Mouse (Mus musculus): Measurements from ENCODE around the gene Rnf183. TPM values are rescaled to one million over a fixed set of nuclear protein-coding genes. Genes with fewer than 3 reads are reported as not detected.

Gene Rnf183
- polyA plus RNA-seq, 1 experiment, result not detected

GRCm38 (mm10) chr4:62406133-62406532 is 28.9 kb downstream of the Rnf183 start:
- Histone ChIP-seq H3K4me1 (ENCODE audit: control insufficient read depth, insufficient read depth, low read length) (no peaks in the 10 kb centered on the region), H3K4me3 (replicated peaks; ENCODE audit: control insufficient read depth, low read depth, low read length) (no peak overlapping the region), H3K27ac (ENCODE audit: control insufficient read depth, insufficient read depth, low read depth, low read length, poor library complexity) (no peak overlapping the region)
- TF ChIP-seq CTCF (IDR thresholded peaks at IDR 0.05; ENCODE audit: control insufficient read depth, insufficient read depth, low read length) (no peak), POLR2A (IDR thresholded peaks at IDR 0.05; ENCODE audit: borderline replicate concordance, control insufficient read depth, low read depth, low read length) (no peak)
- 75% methylated on average over 4 of the region's 4 CpGs for WGBS

- TF ChIP-seq CTCF (IDR thresholded peaks at IDR 0.05; ENCODE audit: control insufficient read depth, insufficient read depth, low read length) (no peak), POLR2A (IDR thresholded peaks at IDR 0.05; ENCODE audit: borderline replicate concordance, control insufficient read depth, low read depth, low read length) (no peak)
- peaks cover 2% of the 10 kb centered on the region; the same call in 1 of the 2 replicates for H3K4me1 ChIP-seq (ENCODE audit: control insufficient read depth, insufficient read depth, low read length)
- 87% methylated on average over 3 of the region's 3 CpGs for WGBS
These were observed 36.1 kb downstream of the Rnf183 start for GRCm38 (mm10) chr4:62398956-62399355.

GRCm38 (mm10) chr4:62397616-62398365 is 37.3 kb downstream of the Rnf183 start:
- Histone ChIP-seq H3K4me1 (ENCODE audit: control insufficient read depth, insufficient read depth, low read length) (peaks cover 2% of the 10 kb centered on the region; the same call in 1 of the 2 replicates), H3K4me3 (replicated peaks; ENCODE audit: control insufficient read depth, low read depth, low read length) (no peak overlapping the region), H3K27ac (ENCODE audit: control insufficient read depth, insufficient read depth, low read depth, low read length, poor library complexity) (no peak overlapping the region)
- 49% methylated on average over 4 of the region's 4 CpGs for WGBS
- TF ChIP-seq POLR2A (IDR thresholded peaks at IDR 0.05; ENCODE audit: borderline replicate concordance, control insufficient read depth, low read depth, low read length), result no peak

More at GRCm38 (mm10) chr4:62398956-62399355, 36.1 kb downstream of the Rnf183 start:
- H3K4me3 ChIP-seq (replicated peaks; ENCODE audit: control insufficient read depth, low read depth, low read length), result no peak overlapping the region
- H3K27ac ChIP-seq (ENCODE audit: control insufficient read depth, insufficient read depth, low read depth, low read length, poor library complexity), result no peak overlapping the region

- no peak overlapping the region for H3K4me3 ChIP-seq (replicated peaks; ENCODE audit: control insufficient read depth, low read depth, low read length)
- WGBS, result 45% methylated on average over 1 of the region's 1 CpGs
- no peak overlapping the region for H3K27ac ChIP-seq (ENCODE audit: control insufficient read depth, insufficient read depth, low read depth, low read length, poor library complexity)
- no peak for TF ChIP-seq POLR2A (IDR thresholded peaks at IDR 0.05; ENCODE audit: borderline replicate concordance, control insufficient read depth, low read depth, low read length)
- no peak for TF ChIP-seq CTCF (IDR thresholded peaks at IDR 0.05; ENCODE audit: control insufficient read depth, insufficient read depth, low read length)
- peaks cover 6% of the 10 kb centered on the region for H3K4me1 ChIP-seq (ENCODE audit: control insufficient read depth, insufficient read depth, low read length)
These were observed 39.2 kb downstream of the Rnf183 start for GRCm38 (mm10) chr4:62395806-62396205.

GRCm38 (mm10) chr4:62393459-62393858 is 41.6 kb downstream of the Rnf183 start:
- Histone ChIP-seq H3K4me1 (ENCODE audit: control insufficient read depth, insufficient read depth, low read length) (peaks cover 6% of the 10 kb centered on the region), H3K4me3 (replicated peaks; ENCODE audit: control insufficient read depth, low read depth, low read length) (no peak overlapping the region), H3K27ac (ENCODE audit: control insufficient read depth, insufficient read depth, low read depth, low read length, poor library complexity) (no peak overlapping the region)
- WGBS, result 81% methylated on average over 6 of the region's 6 CpGs
- TF ChIP-seq POLR2A (IDR thresholded peaks at IDR 0.05; ENCODE audit: borderline replicate concordance, control insufficient read depth, low read depth, low read length) (no peak), CTCF (IDR thresholded peaks at IDR 0.05; ENCODE audit: control insufficient read depth, insufficient read depth, low read length) (no peak)

- no peak for TF ChIP-seq POLR2A (IDR thresholded peaks at IDR 0.05; ENCODE audit: borderline replicate concordance, control insufficient read depth, low read depth, low read length)
- TF ChIP-seq CTCF (IDR thresholded peaks at IDR 0.05; ENCODE audit: control insufficient read depth, insufficient read depth, low read length), result peak; percentile 35; the same call in 1 of the 2 replicates
- Histone ChIP-seq H3K4me3 (replicated peaks; ENCODE audit: control insufficient read depth, low read depth, low read length) (no peak overlapping the region), H3K4me1 (ENCODE audit: control insufficient read depth, insufficient read depth, low read length) (peaks cover 6% of the 10 kb centered on the region), H3K27ac (ENCODE audit: control insufficient read depth, insufficient read depth, low read depth, low read length, poor library complexity) (no peak overlapping the region)
- 54% methylated on average over 7 of the region's 7 CpGs for WGBS
These were observed 43.2 kb downstream of the Rnf183 start for GRCm38 (mm10) chr4:62391892-62392291.

- Histone ChIP-seq H3K27ac (ENCODE audit: control insufficient read depth, insufficient read depth, low read depth, low read length, poor library complexity) (no peak overlapping the region), H3K4me3 (replicated peaks; ENCODE audit: control insufficient read depth, low read depth, low read length) (no peak overlapping the region), H3K4me1 (ENCODE audit: control insufficient read depth, insufficient read depth, low read length) (peaks cover 4% of the 10 kb centered on the region)
- TF ChIP-seq CTCF (IDR thresholded peaks at IDR 0.05; ENCODE audit: control insufficient read depth, insufficient read depth, low read length) (no peak), POLR2A (IDR thresholded peaks at IDR 0.05; ENCODE audit: borderline replicate concordance, control insufficient read depth, low read depth, low read length) (no peak)
- 80% methylated on average over 5 of the region's 5 CpGs for WGBS
These were observed 45.2 kb downstream of the Rnf183 start for GRCm38 (mm10) chr4:62389592-62390512.

GRCm38 (mm10) chr4:62385439-62385838 is 49.6 kb downstream of the Rnf183 start:
- TF ChIP-seq POLR2A (IDR thresholded peaks at IDR 0.05; ENCODE audit: borderline replicate concordance, control insufficient read depth, low read depth, low read length), result no peak
- TF ChIP-seq CTCF (IDR thresholded peaks at IDR 0.05; ENCODE audit: control insufficient read depth, insufficient read depth, low read length), result no peak
- 81% methylated on average over 7 of the region's 7 CpGs for WGBS
- Histone ChIP-seq H3K27ac (ENCODE audit: control insufficient read depth, insufficient read depth, low read depth, low read length, poor library complexity) (no peak overlapping the region), H3K4me1 (ENCODE audit: control insufficient read depth, insufficient read depth, low read length) (no peaks in the 10 kb centered on the region), H3K4me3 (replicated peaks; ENCODE audit: control insufficient read depth, low read depth, low read length) (no peak overlapping the region)

Measured in bone marrow, adult 2 months (tissue).